Mouse (Mus musculus) sigmoid colon, adult 10 weeks (tissue): Measurements from ENCODE around the gene Mixl1. TPM values are rescaled to one million over a fixed set of nuclear protein-coding genes. Genes with fewer than 3 reads are reported as not detected.

Source experiments
- polyA plus RNA-seq: library from polyadenylated mRNA; stranded (reverse); fragments of 350-450 nt; fragmentation: Illumina TruSeq; extraction: RNeasy Lipid Tissue Mini Kit (QIAGEN cat#74804); gene quantifications from one replicate; pipeline ENCODE4 v1.2.3, GENCODE M21; 2014; ENCODE audit warnings: low read depth, low replicate concordance

Gene Mixl1
- polyA plus RNA-seq: not detected

GRCm38 (mm10) chr1:180696626-180697352 lies at the start of gene Mixl1:
Gene Mixl1 (minus strand): TSS chr1:180697034.

GRCm38 (mm10) chr1:180725704-180726179 lies 28.9 kb upstream of the Mixl1 start, which contains the start of gene Acbd3:
Gene Acbd3 (plus strand): TSS chr1:180726043.

Other genes with a start within 250 kb of the Mixl1 start
- gene Stum, start 213.5 kb downstream of the Mixl1 start, polyA plus RNA-seq: 9.5 TPM
- gene Parp1, start 128.1 kb downstream of the Mixl1 start, polyA plus RNA-seq: 10.5 TPM
- gene Lin9, start 55.9 kb downstream of the Mixl1 start, polyA plus RNA-seq: 16.4 TPM
- 135 TPM for gene Acbd3, start 29.0 kb upstream of the Mixl1 start, polyA plus RNA-seq
- gene H3f3a, start 116.9 kb upstream of the Mixl1 start, polyA plus RNA-seq: 1,838 TPM
- 25.2 TPM for gene Sde2, start 154.1 kb upstream of the Mixl1 start, polyA plus RNA-seq
- gene Lefty2, start 196.1 kb upstream of the Mixl1 start, polyA plus RNA-seq: not detected
- 1.5 TPM for gene Pycr2, start 207.3 kb upstream of the Mixl1 start, polyA plus RNA-seq
- gene Lefty1, start 238.0 kb upstream of the Mixl1 start, polyA plus RNA-seq: 1.4 TPM
- 16.8 TPM for gene Tmem63a, start 245.3 kb upstream of the Mixl1 start, polyA plus RNA-seq